Mouse (Mus musculus) Patski (cell line): ENCODE results near the gene Sipa1l3. TPM values are rescaled to one million over a fixed set of nuclear protein-coding genes. Genes with fewer than 3 reads are reported as not detected.

Experiments
- ATAC-seq: fragments of 100-300 bp; one replicate; pipeline ENCODE4 v1.8.0; 2021
- CTCF ChIA-PET: fragments of 350-600 bp; sonication (Branson Sonifier 250); formaldehyde crosslinking; loops from one replicate; lab custom pipeline; 2022; ENCODE audit warnings: inconsistent platforms; lab: Charles Lee
- POLR2A ChIA-PET: fragments of 350-600 bp; sonication (Branson Sonifier 250); formaldehyde crosslinking; loops from one replicate; lab custom pipeline; 2022; ENCODE audit warnings: antibody characterized with exemption, inconsistent platforms; lab: Charles Lee
- DNase-seq: peaks from one replicate; pipeline ENCODE4 v3.0.0-alpha.2; 2011; ENCODE audit warnings: low read depth, low spot score
- H3K27me3 ChIP-seq: fragments of 371-371 bp; one replicate; pipeline ENCODE4 v1.5.1; 2021
- CTCF ChIP-seq: fragments of 100-300 bp; IDR thresholded peaks from one replicate; pipeline ENCODE4 v1.5.1; 2021
- in situ Hi-C: fragments of 300-500 bp; cut with MboI; formaldehyde crosslinking; loops from 3 replicates; pipeline ENCODE4 v1.11.1; 2018; ENCODE audit warnings: low pct_unique_long_range_greater_than_20kb, mixed read lengths
- polyA plus RNA-seq: library from polyadenylated mRNA; unstranded; gene quantifications from one replicate; pipeline ENCODE4 v1.2.3, GENCODE M21; 2021

Gene Sipa1l3
- polyA plus RNA-seq, 1 experiment from 2014 or later = 27.2 TPM

- in situ Hi-C loops = loop anchor here (5.0 kb wide), 1 partner anchor 217 kb away; no protein-coding TSS in a partner anchor
- TF ChIP-seq CTCF = no peak
- ChIA-PET CTCF (no interaction called here), POLR2A (interaction anchor here (0.7 kb wide), 1 partner anchor 219 kb away, joined by 3 read pairs; no protein-coding TSS in a partner anchor)
- no peak for DNase-seq
- H3K27me3 ChIP-seq = no peaks in the 10 kb centered on the region
- no peak for ATAC-seq
These were observed 213.0 kb downstream of the Sipa1l3 start for GRCm38 (mm10) chr7:29305263-29305988.

- ChIA-PET POLR2A (interaction anchor here (0.7 kb wide), 1 partner anchor 220 kb away, joined by 3 read pairs; no protein-coding TSS in a partner anchor), CTCF (no interaction called here)
- no peak for ATAC-seq
- in situ Hi-C loops = loop anchor here (5.0 kb wide), 1 partner anchor 218 kb away; no protein-coding TSS in a partner anchor
- no peaks in the 10 kb centered on the region for H3K27me3 ChIP-seq
- TF ChIP-seq CTCF = no peak
- DNase-seq = no peak
These were observed 213.8 kb downstream of the Sipa1l3 start for GRCm38 (mm10) chr7:29304463-29305262.

GRCm38 (mm10) chr7:29303738-29304462 is 214.5 kb downstream of the Sipa1l3 start, which contains the start of gene Dpf1:
Gene Dpf1 (plus strand): TSS chr7:29303951.
- no peaks in the 10 kb centered on the region for H3K27me3 ChIP-seq
- no peak for TF ChIP-seq CTCF
- ATAC-seq (peak; percentile 45), DNase-seq (no peak)
- ChIA-PET POLR2A (interaction anchor here (1.1 kb wide), 1 partner anchor 216 kb away, joined by 4 read pairs; no protein-coding TSS in a partner anchor), CTCF (interaction anchor here (1.0 kb wide), 1 partner anchor 15 kb away, joined by 4 read pairs; the partner anchor contains the start of gene Ppp1r14a)
- in situ Hi-C loops = no loop called here

GRCm38 (mm10) chr7:29302641-29303040 is 215.8 kb downstream of the Sipa1l3 start:
- no peaks in the 10 kb centered on the region for H3K27me3 ChIP-seq
- DNase-seq (no peak), ATAC-seq (no peak)
- in situ Hi-C loops = no loop called here
- POLR2A ChIA-PET = interaction anchor here (0.7 to 1.1 kb wide), 2 partner anchors 63 to 217 kb away, joined by 3 to 4 read pairs; no protein-coding TSS in a partner anchor
- no peak for TF ChIP-seq CTCF
- CTCF ChIA-PET = interaction anchor here (1.0 to 3.2 kb wide), 8 partner anchors 9 to 220 kb away, joined by 4 to 18 read pairs (median 6); partner anchors contain the start of gene Ppp1r14a

GRCm38 (mm10) chr7:29301127-29301566 is 217.3 kb downstream of the Sipa1l3 start:
- TF ChIP-seq CTCF = no peak
- H3K27me3 ChIP-seq = no peaks in the 10 kb centered on the region
- CTCF ChIA-PET = interaction anchor here (0.6 to 3.2 kb wide), 22 partner anchors 8 to 253 kb away, joined by 3 to 18 read pairs (median 4); partner anchors contain the start of genes Ppp1r14a and Psmd8
- in situ Hi-C loops = no loop called here
- POLR2A ChIA-PET = interaction anchor here (0.6 to 1.3 kb wide), 2 partner anchors 53 to 257 kb away, joined by 3 to 4 read pairs; no protein-coding TSS in a partner anchor
- no peak for ATAC-seq
- DNase-seq = no peak

GRCm38 (mm10) chr7:29296998-29297397 is 221.4 kb downstream of the Sipa1l3 start:
- no peaks in the 10 kb centered on the region for H3K27me3 ChIP-seq
- in situ Hi-C loops = no loop called here
- no peak for TF ChIP-seq CTCF
- no peak for DNase-seq
- CTCF ChIA-PET = interaction anchor here (0.8 to 2.3 kb wide), 6 partner anchors 10 to 226 kb away, joined by 3 to 14 read pairs (median 6); partner anchors contain the start of genes 2200002D01Rik and Psmd8
- ATAC-seq = no peak
- POLR2A ChIA-PET = interaction anchor here (1.3 to 2.0 kb wide), 2 partner anchors 50 to 55 kb away, joined by 3 to 9 read pairs; no protein-coding TSS in a partner anchor

GRCm38 (mm10) chr7:29295861-29296647 is 222.4 kb downstream of the Sipa1l3 start:
- no peak for TF ChIP-seq CTCF
- no peak for ATAC-seq
- no peaks in the 10 kb centered on the region for H3K27me3 ChIP-seq
- no peak for DNase-seq
- in situ Hi-C loops = no loop called here
- POLR2A ChIA-PET = interaction anchor here (1.3 to 2.0 kb wide), 2 partner anchors 49 to 54 kb away, joined by 3 to 9 read pairs; no protein-coding TSS in a partner anchor
- CTCF ChIA-PET = interaction anchor here (0.7 to 2.3 kb wide), 5 partner anchors 11 to 115 kb away, joined by 3 to 14 read pairs (median 6); partner anchors contain the start of genes 2200002D01Rik and Psmd8

GRCm38 (mm10) chr7:29294111-29294761 is 224.2 kb downstream of the Sipa1l3 start:
- H3K27me3 ChIP-seq = no peaks in the 10 kb centered on the region
- DNase-seq (no peak), ATAC-seq (no peak)
- in situ Hi-C loops = loop anchor here (5.0 kb wide), 2 partner anchors 167 to 242 kb away; partner anchors contain the start of gene Ryr1
- TF ChIP-seq CTCF = no peak
- ChIA-PET POLR2A (interaction anchor here (0.5 kb wide), 1 partner anchor 184 kb away, joined by 3 read pairs; no protein-coding TSS in a partner anchor), CTCF (interaction anchor here (1.1 to 3.2 kb wide), 6 partner anchors 8 to 229 kb away, joined by 3 to 14 read pairs (median 4); partner anchors contain the start of gene 2200002D01Rik)
